Mouse (Mus musculus): ENCODE data around the gene Gm49392.
"Not testable (repeated sequence)": the region's sequence is repeated elsewhere in the genome, so short reads cannot be mapped to it uniquely, and the experiment has no call there.

The Gm49392 gene

GRCm38 (mm10) chr13:60896794-60897193 lies at the start of gene Gm49392:
Gm49392 (minus strand) TSS chr13:60896894.
- DNase-seq, result not testable (repeated sequence)

DNA sequence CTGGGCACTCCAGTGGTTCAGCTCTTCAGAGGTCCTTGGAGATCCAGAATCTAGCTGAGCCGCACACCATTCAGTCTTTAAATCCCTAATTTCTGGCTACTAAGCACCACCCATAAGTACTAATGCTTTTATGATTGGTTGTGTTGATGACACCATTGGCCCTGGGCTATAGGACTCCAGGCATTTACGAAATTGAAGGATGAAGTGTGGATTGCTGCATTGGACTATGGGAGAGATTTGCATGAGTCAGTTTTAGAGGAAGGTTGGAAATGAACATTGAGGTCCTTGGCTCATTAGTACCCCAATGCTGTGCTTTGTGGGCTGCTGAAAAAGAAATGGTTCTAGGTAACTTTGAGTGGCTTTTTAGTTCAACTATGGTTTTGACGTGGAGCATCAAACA lies 45.2 kb upstream of the Gm49392 start, which contains the start of gene Tpbpa:
Tpbpa (minus strand) TSS at position 101 of the 400 bp plus-strand sequence.
- not testable (repeated sequence) for DNase-seq

- peak; percentile 32 for DNase-seq
These were observed 39.8 kb upstream of the Gm49392 start, which contains the start of the genes Gm49391 and Ctla2a for GRCm38 (mm10) chr13:60936500-60936901. Gm49391 (minus strand) TSS chr13:60936571. Ctla2a (minus strand) TSS chr13:60936625.

DNA sequence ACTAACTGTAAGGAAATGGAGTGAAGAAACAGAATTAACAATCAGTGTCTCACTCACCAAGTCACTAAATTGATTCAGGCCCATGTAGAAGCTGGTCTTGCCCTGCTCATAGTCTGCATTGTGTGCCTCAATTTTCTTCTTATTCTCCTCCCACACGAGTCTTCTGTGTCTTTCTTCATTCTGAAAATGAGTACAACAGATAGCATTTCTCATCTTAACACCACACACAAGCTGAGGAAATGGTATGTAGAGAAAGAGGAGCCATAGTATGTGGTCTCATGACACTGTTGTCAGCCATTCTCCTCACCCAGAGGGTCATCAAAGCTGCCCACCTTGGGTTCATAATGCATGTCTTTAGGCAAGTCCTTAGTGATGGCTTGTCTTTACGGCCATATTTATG lies 38.8 kb upstream of the Gm49392 start, which contains the start of gene Gm49393:
Gm49393 (minus strand) TSS at position 101 of the 400 bp plus-strand sequence.
- DNase-seq, result not testable (repeated sequence)

DNA sequence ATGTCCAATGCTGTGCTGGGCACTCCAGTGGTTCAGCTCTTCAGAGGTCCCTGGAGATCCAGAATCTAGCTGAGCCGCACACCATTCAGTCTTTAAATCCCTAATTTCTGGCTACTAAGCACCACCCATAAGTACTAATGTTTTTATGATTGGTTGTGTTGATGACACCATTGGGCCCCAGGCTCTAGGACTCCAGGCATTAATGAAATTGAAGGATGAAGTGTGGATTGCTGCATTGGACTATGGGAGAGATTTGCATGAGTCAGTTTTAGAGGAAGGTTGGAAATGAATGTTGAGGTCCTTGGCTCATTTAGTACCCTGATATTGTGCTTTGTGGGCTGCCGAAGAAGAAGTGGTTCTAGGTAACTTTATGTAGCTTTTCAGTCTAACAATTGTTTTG lies 8.1 kb upstream of the Gm49392 start, which contains the start of gene Tpbpb:
Tpbpb (minus strand) TSS at position 101 of the 400 bp plus-strand sequence.
- not testable (repeated sequence) for DNase-seq

- peak; percentile 40 for DNase-seq
These were observed 634 bp upstream of the Gm49392 start, which contains the start of gene Ctla2b for GRCm38 (mm10) chr13:60897328-60897727. Ctla2b (minus strand) TSS chr13:60897447.

GRCm38 (mm10) chr13:60895406-60896160 lies 1.1 kb downstream of the Gm49392 start:
- no peak for DNase-seq

- DNase-seq, result no peak
These were observed 4.4 kb downstream of the Gm49392 start for GRCm38 (mm10) chr13:60892301-60892700.

GRCm38 (mm10) chr13:60864281-60864680 lies 32.4 kb downstream of the Gm49392 start, which contains the start of gene 4930486L24Rik:
4930486L24Rik (minus strand) TSS chr13:60864475.
- no peak for DNase-seq

DNA sequence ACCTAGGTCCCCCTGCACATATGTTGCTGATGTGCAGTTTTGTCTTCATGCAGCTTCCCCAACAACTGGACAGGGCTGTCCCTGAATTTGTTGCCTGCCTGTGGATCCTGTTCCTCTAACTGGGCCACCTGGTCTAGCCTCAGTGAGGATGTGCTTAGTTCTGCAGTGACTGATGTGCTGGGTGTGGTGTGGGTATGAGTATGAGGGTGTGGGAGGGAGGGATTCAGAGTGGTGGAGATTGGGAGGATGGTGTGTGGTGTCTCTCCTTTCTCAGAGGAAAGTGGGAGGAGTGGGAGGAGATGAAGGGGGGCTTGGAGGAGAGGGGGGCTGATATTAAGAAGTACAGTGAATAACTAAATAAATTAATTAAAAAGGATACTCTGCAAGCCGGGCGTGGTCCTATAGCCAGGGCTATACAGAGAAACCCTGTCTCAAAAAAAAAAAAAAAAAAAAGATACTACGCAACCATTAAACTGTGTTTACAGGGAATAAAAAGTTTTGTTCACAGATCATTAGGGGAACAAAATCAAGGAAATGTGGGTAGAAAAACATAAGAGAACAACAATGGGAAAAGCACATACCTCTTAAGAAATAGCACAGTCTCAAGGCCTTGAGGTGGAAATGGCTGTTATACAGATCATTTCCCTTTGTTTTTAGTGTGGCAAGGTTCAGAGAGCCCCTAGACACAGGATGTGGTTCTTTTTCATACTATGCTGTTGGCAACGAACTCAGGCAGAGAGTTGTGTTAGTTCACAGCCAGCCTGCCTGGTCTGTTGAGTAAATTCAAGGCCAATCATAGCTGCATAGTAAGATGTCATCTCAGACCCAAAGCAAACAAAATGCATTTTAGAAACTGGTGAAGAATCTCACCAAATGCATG lies 48.2 kb downstream of the Gm49392 start:
- DNase-seq, result no peak

DNA sequence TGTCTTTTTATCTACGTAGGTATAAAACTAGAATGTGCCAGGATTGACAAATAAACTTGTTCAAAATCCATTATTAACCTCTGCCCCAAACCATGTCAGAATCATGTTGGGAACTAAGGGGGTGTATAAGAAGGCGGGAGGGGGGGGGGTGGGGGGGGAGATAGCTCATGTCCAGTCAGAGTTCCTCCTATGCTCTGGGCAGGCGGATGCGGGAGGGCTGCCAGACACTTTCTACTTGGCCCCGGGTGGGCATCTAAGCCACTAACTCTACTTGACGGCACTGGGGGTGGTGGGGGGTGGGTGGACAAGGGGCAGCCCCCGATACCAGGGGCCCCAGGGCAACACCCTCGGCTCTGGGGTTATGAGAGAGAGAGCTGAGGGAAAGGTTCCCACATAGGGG lies 53.5 kb downstream of the Gm49392 start:
- no peak for DNase-seq

GRCm38 (mm10) chr13:60842703-60843102 lies 54.0 kb downstream of the Gm49392 start:
- DNase-seq, result no peak

- DNase-seq, result no peak
These were observed 57.3 kb downstream of the Gm49392 start for GRCm38 (mm10) chr13:60839353-60839902.

DNA sequence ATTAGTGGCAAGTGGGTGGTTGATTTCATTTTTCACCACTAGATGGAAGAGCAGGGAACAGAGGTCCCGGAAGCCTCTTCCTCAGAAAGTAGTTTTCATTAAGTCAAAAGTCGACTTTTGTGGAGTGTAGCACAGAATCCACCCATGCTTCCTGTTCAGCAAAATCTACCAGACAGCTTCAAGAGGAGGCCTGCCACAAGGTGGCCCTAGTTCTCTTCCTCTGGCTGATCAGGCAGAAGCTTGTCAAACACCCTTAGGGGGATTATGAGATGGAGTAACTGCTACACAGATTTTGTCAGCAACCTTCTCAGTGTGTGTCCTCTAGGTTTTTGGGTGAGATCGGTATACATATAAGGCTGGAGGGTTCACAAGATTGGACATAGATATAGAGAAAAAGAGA lies 70.6 kb downstream of the Gm49392 start:
- peak; percentile 8 for DNase-seq

- DNase-seq, result no peak
These were observed 76.1 kb downstream of the Gm49392 start for GRCm38 (mm10) chr13:60820486-60821175.

GRCm38 (mm10) chr13:60819469-60819868 lies 77.2 kb downstream of the Gm49392 start:
- DNase-seq, result peak; percentile 50

DNA sequence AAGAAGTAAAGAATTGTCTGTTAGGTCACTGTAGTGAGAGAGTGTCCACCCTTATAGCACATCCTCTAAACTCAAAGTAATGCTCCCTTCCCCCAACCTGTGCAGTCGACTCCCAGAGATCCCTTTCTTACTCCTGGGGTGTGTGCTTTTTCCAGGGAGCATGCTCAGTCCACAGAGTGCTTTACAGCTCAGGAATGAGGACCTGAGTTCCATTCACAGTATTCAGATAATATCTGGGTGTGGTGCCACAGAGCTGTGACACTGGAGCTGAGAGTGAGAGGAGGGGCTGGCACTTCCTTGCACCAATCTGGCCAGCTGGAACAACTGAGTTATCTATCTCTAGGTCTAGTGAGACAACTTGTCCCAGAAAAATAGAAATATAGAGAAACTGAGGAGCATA lies 83.0 kb downstream of the Gm49392 start:
- DNase-seq, result no peak

DNA sequence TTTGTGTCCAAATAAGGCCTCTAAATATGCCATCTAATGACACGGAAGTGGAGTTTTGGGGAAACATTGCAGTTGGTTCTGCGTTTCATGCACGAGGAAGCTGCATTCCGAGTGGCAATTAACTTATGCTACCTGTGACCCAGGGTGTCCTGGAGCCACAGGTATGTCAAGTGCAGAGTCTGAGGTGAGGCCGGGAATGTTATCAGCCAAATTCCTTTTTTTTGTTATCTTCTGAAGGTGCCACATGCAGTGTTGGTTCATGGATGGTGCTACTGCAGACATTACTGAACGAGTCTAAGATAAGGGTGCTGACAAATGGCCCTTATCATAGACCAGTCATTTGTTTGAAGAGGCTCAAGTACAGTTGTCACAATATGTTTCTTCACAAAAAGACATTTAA lies 83.9 kb downstream of the Gm49392 start:
- DNase-seq, result no peak

GRCm38 (mm10) chr13:60809690-60810089 lies 87.0 kb downstream of the Gm49392 start:
- DNase-seq, result no peak

DNA sequence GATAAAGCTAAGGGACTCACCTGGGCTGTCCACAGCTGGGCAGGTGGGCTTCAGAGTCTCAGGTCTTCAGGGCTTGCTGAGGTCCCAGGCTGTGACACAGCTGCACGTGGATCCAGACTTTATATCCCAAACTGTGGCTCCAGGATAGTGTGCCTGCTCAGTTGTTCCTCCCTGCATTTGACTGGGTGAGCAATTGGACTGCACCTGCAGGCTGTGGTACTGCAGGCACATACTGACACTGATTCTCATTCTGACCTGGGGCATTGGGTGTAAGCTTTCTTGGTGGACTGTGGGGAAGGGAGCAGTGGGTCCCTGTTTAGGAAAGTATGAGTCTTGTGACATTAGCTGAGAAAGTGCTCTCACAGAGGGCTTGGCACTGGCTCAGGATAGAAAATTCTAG lies 93.9 kb downstream of the Gm49392 start, which contains the start of gene Ctsll3:
Ctsll3 (minus strand) TSS at position 101 of the 400 bp plus-strand sequence.
- no peak for DNase-seq

Measured in liver (tissue).